Mouse (Mus musculus): ENCODE measurements around the gene Caln1. TPM values are rescaled to one million over a fixed set of nuclear protein-coding genes. Genes with fewer than 3 reads are reported as not detected.

Gene Caln1
- total and polyA plus RNA-seq, 2 experiments: 2.4 to 2.9 TPM

DNA sequence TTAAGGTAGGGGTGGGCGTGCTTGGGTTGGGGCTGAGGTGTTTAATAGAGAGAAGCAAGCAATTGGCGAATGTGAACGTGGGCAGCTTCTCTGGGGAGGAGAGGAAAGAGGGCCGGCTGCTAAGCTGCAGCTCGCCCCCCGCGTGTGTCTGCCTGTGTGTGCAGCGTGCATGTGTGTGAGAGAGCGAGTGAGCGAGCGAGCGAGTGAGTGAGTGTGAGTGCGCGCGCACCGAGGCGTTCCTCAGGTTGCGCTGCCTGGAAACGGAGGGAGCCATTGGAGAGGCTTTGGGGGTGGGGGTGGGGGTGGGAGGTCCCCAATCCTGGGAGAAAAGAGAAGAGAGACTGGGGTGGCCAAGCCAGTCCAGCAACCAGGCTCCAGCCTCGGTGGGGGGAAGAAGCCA lies 79.2 kb downstream of the Caln1 start:
- DNase-seq (ENCODE audit: extremely low read depth, low read depth, low spot score): no peak
- TF ChIP-seq POLR2A (IDR thresholded peaks at IDR 0.05; ENCODE audit: extremely low read depth, insufficient read depth, low read length) (no peak), CTCF (IDR thresholded peaks at IDR 0.05; ENCODE audit: low read depth, low read length) (no peak)
- H3K79me2 ChIP-seq (ENCODE audit: control insufficient read depth, insufficient read depth, low read length): no peaks in the 10 kb centered on the region
- peaks cover 3% of the 10 kb centered on the region; the same call in 1 of the 2 replicates for H3K27me3 ChIP-seq (ENCODE audit: control insufficient read depth, insufficient read depth, low read length)
- H3K36me3 ChIP-seq (ENCODE audit: control insufficient read depth, insufficient read depth, low read length): no peaks in the 10 kb centered on the region
- H3K4me3 ChIP-seq (ENCODE audit: insufficient read depth, low read depth, low read length): no peak overlapping the region
- no peak overlapping the region for H3K9ac ChIP-seq (ENCODE audit: low read depth, low read length)
- no peaks in the 10 kb centered on the region for H3K4me1 ChIP-seq (ENCODE audit: control insufficient read depth, insufficient read depth, low read length)
- H3K27ac ChIP-seq (replicated peaks; ENCODE audit: insufficient read depth, low read depth, low read length): no peak overlapping the region
- 12% methylated on average over 20 of the region's 20 CpGs for WGBS

DNA sequence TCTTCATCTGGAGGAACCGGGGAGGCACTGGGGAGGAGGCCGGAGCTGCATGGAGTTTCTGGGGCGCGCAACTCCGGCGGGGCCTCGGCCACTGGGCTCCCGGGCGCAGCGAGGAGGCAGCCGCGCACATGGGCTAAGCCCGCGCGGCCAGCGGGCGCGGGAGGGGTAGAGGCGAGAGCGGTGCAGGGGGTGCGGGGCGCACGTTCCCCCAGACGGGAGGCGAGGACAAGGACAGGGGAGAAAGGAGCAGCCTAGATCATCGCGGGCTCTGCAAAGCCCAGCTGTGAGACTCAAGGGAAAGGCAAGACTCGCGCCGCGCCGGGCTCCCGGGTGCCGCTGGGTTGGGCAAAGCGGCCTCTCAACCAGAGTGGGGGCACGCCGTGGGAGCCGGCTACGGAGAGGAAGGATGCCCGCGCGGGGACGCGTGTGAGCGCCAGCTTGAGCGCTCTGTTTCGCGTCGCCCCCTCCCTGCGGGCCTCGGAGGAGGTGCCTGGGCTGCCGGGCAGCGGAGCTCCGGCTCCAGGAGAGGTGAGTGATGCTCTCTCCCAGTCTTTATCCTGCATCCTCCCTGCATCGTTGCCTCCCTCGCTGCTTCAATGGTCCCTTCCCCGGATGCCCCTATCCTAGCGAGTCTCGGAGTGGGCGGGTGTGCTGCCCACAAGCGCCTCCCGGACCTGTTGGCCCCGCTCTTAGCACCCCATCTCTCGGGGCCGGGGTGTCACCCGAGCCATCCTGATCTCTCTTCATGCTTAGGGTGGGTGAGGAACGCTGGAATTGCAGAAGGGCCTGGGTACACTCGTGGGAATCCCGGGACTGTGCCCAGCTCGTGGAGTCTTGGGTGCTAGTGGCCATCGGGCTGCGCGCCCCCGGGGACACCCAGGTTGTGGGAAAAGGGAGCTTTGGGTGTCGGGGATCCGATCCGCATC lies 79.9 kb downstream of the Caln1 start:
- DNase-seq (ENCODE audit: extremely low read depth, low read depth, low spot score): no peak
- H3K79me2 ChIP-seq (ENCODE audit: control insufficient read depth, insufficient read depth, low read length): no peaks in the 10 kb centered on the region
- H3K4me1 ChIP-seq (ENCODE audit: control insufficient read depth, insufficient read depth, low read length): no peaks in the 10 kb centered on the region
- 10% methylated on average over 77 of the region's 77 CpGs for WGBS
- H3K36me3 ChIP-seq (ENCODE audit: control insufficient read depth, insufficient read depth, low read length): no peaks in the 10 kb centered on the region
- H3K27me3 ChIP-seq (ENCODE audit: control insufficient read depth, insufficient read depth, low read length): peaks cover 3% of the 10 kb centered on the region; the same call in 1 of the 2 replicates
- no peak overlapping the region for H3K9ac ChIP-seq (ENCODE audit: low read depth, low read length)
- H3K27ac ChIP-seq (replicated peaks; ENCODE audit: insufficient read depth, low read depth, low read length): no peak overlapping the region
- no peak for TF ChIP-seq CTCF (IDR thresholded peaks at IDR 0.05; ENCODE audit: low read depth, low read length)
- no peak for TF ChIP-seq POLR2A (IDR thresholded peaks at IDR 0.05; ENCODE audit: extremely low read depth, insufficient read depth, low read length)
- no peak overlapping the region for H3K4me3 ChIP-seq (ENCODE audit: insufficient read depth, low read depth, low read length)

DNA sequence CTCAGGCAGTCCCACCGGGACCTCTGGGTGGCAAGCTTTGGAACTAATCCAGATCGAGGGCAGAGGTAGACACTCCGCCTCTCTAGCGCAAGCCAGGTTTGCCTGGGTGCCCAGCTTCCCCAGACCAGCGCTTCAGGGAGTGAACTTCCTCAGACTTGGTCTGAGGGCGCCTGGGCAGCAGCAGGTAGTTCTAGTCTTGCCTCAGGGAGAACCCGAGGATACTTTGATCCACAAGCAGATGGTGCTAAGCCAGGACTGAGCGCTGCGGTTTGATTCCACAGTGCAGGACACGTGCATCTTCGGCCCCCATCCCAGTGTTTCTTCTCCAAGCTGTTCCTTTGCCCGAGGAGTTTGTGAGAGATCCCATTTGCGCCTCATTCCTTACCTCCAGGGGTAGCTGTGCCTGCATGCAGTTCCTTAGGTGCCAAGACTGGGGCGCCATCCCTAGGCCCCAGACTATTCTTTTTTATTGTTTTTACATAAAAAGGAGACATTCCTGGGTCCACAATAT lies 80.8 kb downstream of the Caln1 start:
- Histone ChIP-seq H3K79me2 (ENCODE audit: control insufficient read depth, insufficient read depth, low read length) (no peaks in the 10 kb centered on the region), H3K27me3 (ENCODE audit: control insufficient read depth, insufficient read depth, low read length) (peaks cover 3% of the 10 kb centered on the region; the same call in 1 of the 2 replicates), H3K4me3 (ENCODE audit: insufficient read depth, low read depth, low read length) (no peak overlapping the region), H3K27ac (replicated peaks; ENCODE audit: insufficient read depth, low read depth, low read length) (no peak overlapping the region), H3K36me3 (ENCODE audit: control insufficient read depth, insufficient read depth, low read length) (no peaks in the 10 kb centered on the region), H3K9ac (ENCODE audit: low read depth, low read length) (no peak overlapping the region), H3K4me1 (ENCODE audit: control insufficient read depth, insufficient read depth, low read length) (no peaks in the 10 kb centered on the region)
- DNase-seq (ENCODE audit: extremely low read depth, low read depth, low spot score): no peak
- TF ChIP-seq POLR2A (IDR thresholded peaks at IDR 0.05; ENCODE audit: extremely low read depth, insufficient read depth, low read length) (no peak), CTCF (IDR thresholded peaks at IDR 0.05; ENCODE audit: low read depth, low read length) (no peak)
- 25% methylated on average over 14 of the region's 14 CpGs for WGBS

DNA sequence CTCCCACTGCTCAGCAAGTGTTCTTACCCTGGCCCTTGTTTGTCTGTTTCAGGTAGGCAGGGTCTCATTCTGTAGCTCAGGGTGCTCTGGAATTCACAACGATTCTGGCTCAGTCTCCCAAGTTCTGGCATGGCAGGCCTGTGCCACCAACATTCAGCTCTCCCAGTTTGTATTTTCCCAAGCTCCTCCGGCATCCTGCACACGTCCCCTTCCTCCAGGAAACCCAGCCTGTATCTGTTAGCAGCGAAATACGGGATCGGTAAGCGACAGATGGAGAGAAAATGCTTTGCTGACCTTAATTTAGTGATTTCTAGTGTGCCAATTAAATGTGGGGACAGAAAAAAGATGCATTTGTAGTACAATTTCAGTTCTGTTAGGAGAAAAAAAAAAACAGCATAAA lies 88.8 kb downstream of the Caln1 start:
- no peak for DNase-seq (ENCODE audit: extremely low read depth, low read depth, low spot score)
- no peaks in the 10 kb centered on the region for H3K4me1 ChIP-seq (ENCODE audit: control insufficient read depth, insufficient read depth, low read length)
- no peaks in the 10 kb centered on the region for H3K79me2 ChIP-seq (ENCODE audit: control insufficient read depth, insufficient read depth, low read length)
- H3K27ac ChIP-seq (replicated peaks; ENCODE audit: insufficient read depth, low read depth, low read length): no peak overlapping the region
- H3K9ac ChIP-seq (ENCODE audit: low read depth, low read length): no peak overlapping the region
- no peaks in the 10 kb centered on the region for H3K27me3 ChIP-seq (ENCODE audit: control insufficient read depth, insufficient read depth, low read length)
- TF ChIP-seq CTCF (IDR thresholded peaks at IDR 0.05; ENCODE audit: low read depth, low read length): no peak
- TF ChIP-seq POLR2A (IDR thresholded peaks at IDR 0.05; ENCODE audit: extremely low read depth, insufficient read depth, low read length): no peak
- 84% methylated on average over 7 of the region's 7 CpGs for WGBS
- no peak overlapping the region for H3K4me3 ChIP-seq (ENCODE audit: insufficient read depth, low read depth, low read length)
- no peaks in the 10 kb centered on the region for H3K36me3 ChIP-seq (ENCODE audit: control insufficient read depth, insufficient read depth, low read length)

DNA sequence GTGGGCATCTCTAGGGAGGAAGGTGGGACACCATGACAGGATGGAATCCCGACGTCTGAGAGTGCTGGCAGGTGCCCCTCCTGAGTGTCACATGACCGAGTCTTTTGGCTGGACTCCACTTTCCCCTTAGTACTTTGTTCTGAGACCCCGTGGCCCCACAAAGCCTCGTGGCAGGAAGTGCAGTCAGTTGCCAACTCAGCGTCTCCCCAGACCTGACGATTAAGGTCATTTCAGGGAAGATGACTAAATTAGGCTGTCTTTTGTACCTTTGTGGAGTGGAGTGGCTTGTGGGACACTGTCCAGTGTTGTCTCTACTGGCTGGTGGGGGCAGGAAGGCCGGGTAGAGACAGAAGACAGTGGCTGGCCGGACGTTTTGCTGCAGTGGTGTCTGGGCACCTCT lies 103.0 kb downstream of the Caln1 start:
- TF ChIP-seq POLR2A (IDR thresholded peaks at IDR 0.05; ENCODE audit: extremely low read depth, insufficient read depth, low read length) (no peak), CTCF (IDR thresholded peaks at IDR 0.05; ENCODE audit: low read depth, low read length) (no peak)
- Histone ChIP-seq H3K79me2 (ENCODE audit: control insufficient read depth, insufficient read depth, low read length) (no peaks in the 10 kb centered on the region), H3K36me3 (ENCODE audit: control insufficient read depth, insufficient read depth, low read length) (no peaks in the 10 kb centered on the region), H3K27ac (replicated peaks; ENCODE audit: insufficient read depth, low read depth, low read length) (no peak overlapping the region), H3K4me1 (ENCODE audit: control insufficient read depth, insufficient read depth, low read length) (no peaks in the 10 kb centered on the region), H3K9ac (ENCODE audit: low read depth, low read length) (no peak overlapping the region), H3K4me3 (ENCODE audit: insufficient read depth, low read depth, low read length) (no peak overlapping the region), H3K27me3 (ENCODE audit: control insufficient read depth, insufficient read depth, low read length) (no peaks in the 10 kb centered on the region)
- WGBS: 65% methylated on average over 10 of the region's 10 CpGs
- no peak for DNase-seq (ENCODE audit: extremely low read depth, low read depth, low spot score)

DNA sequence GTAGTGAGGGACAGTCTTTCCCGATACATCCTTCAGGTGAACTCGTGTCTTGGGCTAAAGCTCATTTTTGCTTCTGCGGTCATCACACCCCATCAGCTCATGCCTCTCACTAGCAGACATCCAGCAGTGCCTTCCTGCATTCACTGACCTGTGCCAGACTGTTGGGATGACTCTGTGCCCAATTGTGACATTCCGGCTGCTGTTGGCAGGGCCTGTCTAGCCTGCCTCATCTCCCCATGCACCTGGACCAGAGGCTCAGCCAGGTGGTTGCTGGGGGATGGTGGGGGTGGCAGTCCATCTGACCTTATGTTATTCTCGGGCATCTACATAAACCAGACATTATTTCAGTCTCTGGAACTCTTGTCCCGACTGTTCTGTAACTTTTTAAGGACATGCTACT lies 105.6 kb downstream of the Caln1 start:
- 70% methylated on average over 6 of the region's 6 CpGs for WGBS
- Histone ChIP-seq H3K27ac (replicated peaks; ENCODE audit: insufficient read depth, low read depth, low read length) (no peak overlapping the region), H3K79me2 (ENCODE audit: control insufficient read depth, insufficient read depth, low read length) (no peaks in the 10 kb centered on the region), H3K36me3 (ENCODE audit: control insufficient read depth, insufficient read depth, low read length) (no peaks in the 10 kb centered on the region), H3K4me3 (ENCODE audit: insufficient read depth, low read depth, low read length) (no peak overlapping the region), H3K9ac (ENCODE audit: low read depth, low read length) (no peak overlapping the region), H3K4me1 (ENCODE audit: control insufficient read depth, insufficient read depth, low read length) (no peaks in the 10 kb centered on the region), H3K27me3 (ENCODE audit: control insufficient read depth, insufficient read depth, low read length) (no peaks in the 10 kb centered on the region)
- TF ChIP-seq POLR2A (IDR thresholded peaks at IDR 0.05; ENCODE audit: extremely low read depth, insufficient read depth, low read length) (no peak), CTCF (IDR thresholded peaks at IDR 0.05; ENCODE audit: low read depth, low read length) (no peak)
- no peak for DNase-seq (ENCODE audit: extremely low read depth, low read depth, low spot score)

Measured in liver, adult 2 months (tissue).